Mouse (Mus musculus) CD4-positive, CD25-positive, alpha-beta regulatory T cell, adult 2 months (primary cell): Measurements from ENCODE around the gene Ank2.
A peak's percentile ranks its signal among the peaks of the same experiment; 100 is the strongest.

Experiments
- DNase-seq: peaks from one replicate; pipeline ENCODE4 v3.0.0-alpha.2; 2012; ENCODE audit warnings: low read depth, low spot score

Gene Ank2

DNA sequence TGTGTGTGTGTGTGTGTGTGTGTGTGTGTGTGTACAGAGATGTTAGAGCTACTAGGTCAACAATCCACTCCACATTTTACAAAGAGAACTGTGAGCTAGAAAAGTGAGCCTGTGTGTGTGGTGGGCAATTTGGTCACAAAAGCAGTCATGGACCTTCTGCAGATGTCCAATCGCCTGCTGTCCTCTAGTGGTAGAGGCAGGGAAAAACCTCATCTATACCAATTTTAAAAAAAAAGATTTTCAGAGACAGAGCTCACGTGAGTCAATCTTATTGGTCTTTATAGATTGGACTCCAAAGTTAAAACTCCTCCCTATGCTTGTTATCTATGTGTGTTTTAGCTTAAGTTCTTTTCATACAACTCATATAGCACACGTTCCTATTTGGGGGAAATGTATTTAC is 595.6 kb downstream of the Ank2 start:
- DNase-seq: peak; percentile 73

DNA sequence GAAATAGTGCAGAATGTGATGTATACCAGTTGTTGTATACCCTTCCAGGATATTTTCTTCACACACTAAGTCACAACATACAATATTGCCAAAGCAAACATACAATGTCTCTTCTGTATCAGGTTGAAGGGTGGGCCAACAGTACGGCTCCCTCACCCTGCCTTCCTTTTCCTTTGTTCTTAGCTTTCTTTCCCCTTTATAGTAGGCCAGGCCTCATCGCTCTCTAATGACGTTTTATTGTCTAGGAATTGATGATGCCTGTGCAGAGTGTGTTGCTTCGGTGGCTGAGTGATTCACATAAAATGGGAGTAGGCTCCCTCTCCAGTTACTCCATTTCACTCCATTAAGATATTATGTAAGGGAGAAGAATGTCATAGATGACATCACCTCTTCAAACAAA is 612.5 kb downstream of the Ank2 start:
- DNase-seq: no peak

DNA sequence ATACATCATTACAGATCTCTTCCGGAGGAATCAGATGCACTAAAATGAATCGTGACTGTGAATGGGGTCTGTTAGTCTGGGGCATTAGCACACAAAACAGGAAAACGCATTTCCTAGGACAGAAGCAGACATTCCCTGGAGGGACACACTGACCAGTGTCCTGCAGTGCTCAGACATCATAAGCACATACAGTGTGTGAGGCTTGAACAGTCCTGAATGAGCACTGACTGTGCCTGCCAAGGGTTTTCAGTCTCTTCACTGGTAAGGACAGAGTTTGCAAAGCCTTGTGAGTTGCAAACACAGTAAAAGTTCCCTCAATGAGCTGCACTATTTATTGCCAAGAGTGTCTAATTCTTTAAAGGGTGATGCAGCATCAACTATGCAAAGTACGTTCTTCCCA is 613.1 kb downstream of the Ank2 start:
- DNase-seq: no peak

DNA sequence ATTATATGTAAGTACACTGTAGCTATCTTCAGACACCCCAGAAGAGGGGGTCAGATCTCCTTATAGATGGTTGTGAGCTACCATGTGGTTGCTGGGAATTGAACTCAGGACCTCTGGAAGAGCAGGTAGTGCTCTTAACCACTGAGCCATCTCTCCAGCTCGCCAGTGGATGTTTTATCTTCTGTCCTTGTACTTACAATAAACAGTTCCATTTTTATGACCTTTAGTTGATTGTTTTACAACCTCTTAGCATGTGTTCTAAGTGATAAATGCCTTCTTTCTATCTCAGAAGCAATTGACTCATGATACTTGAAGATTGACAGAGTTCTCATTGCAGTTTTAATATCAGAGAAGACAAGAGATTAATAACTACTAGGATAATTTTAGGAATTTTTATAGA is 620.9 kb downstream of the Ank2 start:
- no peak for DNase-seq
